Mouse (Mus musculus): Measurements from ENCODE around the gene Kif21a.

DNA sequence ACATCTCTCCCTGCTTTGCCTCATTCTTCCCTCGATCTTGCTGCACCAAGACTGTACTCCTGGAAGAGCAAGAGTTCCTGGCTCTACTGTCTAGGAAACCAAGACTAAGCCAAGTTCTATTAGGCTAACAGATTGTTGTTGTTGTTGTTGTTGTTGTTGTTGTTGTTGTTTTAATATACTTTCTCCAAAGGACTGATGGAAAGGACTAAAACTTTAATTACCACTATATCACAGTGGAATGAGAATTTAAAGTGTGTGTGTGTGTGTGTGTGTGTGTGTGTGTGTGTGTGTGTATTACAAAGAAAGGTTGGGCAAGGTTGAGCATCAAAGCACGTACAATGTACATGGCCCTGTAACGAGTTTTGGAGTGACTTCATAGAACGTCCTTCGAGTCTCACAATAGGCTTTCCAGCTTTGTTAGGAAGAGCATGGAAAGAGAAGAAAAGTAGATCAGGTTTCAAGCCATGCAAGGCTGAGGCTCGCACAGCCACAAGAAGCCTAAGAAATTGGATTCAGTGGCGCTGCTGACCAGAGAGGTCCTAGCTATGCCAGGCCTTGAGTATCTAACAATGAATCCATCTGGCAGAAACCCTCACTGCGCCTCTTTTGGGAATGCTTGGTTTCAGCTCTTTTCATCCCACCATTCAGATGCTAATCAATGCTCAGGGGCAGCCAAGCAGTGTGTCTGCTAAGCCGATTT, 31.4 kb downstream of the Kif21a start:
- TF ChIP-seq CTCF (IDR thresholded peaks at IDR 0.05; ENCODE audit: control insufficient read depth, insufficient read depth, insufficient replicate concordance, low read depth, low read length), result no peak
- no peak for TF ChIP-seq POLR2A (IDR thresholded peaks at IDR 0.05; ENCODE audit: control insufficient read depth, low read depth, low read length)
